Mouse (Mus musculus): ENCODE measurements around the gene Tor2a.

Gene Tor2a

DNA sequence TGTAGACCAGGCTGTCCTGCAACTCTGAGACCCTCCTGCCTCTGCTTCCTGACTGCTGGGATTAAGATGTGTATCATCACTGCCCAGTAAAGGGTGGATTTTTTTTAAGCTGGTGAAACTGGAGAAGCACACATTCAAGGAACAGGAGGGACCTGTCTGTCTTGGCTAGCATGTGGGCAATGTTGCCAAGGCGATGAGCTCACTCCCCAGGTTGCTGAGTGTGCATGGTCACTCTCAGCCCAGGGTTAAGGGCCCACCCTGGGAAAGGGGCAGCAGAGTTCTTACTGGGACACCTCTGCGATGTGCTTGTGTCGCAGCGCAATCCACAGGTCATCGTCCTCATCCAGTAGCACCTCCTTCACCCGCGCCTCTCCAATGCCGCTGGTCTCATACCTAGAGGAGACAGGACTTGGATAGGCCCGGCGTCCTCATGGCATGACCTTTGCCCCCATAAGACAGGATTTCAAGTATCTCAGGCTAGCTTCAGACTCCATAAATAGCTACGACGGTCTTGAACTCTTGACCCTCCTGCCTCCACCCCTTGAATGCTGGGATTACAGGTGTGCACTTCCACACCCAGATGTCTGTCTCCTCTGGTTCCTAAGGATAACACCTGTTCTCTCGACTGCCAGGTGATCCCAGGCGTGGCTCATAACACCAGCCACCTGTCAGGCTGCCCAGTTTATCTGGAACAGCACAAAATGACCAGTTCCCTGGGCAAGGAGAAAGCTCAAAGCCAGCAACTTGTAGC lies 52.0 kb downstream of the Tor2a start:
- WGBS, result 95% methylated on average over 14 of the region's 14 CpGs
